Mouse (Mus musculus): ENCODE data around the gene Rnf13. TPM values are rescaled to one million over a fixed set of nuclear protein-coding genes. Genes with fewer than 3 reads are reported as not detected.
"Not testable (repeated sequence)": the region's sequence is repeated elsewhere in the genome, so short reads cannot be mapped to it uniquely, and the experiment has no call there.

Rnf13 gene
- total and polyA plus RNA-seq, 2 experiments from 2014 or later = 47.8 to 81.5 TPM

- Histone ChIP-seq H3K4me1 (ENCODE audit: control insufficient read depth, insufficient read depth) (no peaks in the 10 kb centered on the region), H3K9ac (replicated peaks; ENCODE audit: low read depth, low read length) (no peak overlapping the region), H3K9me3 (replicated peaks; ENCODE audit: control insufficient read depth, low read length) (no peaks in the 10 kb centered on the region), H3K27me3 (ENCODE audit: control insufficient read depth, insufficient read depth, low read length) (no peaks in the 10 kb centered on the region), H3K27ac (ENCODE audit: low read depth) (no peak overlapping the region), H3K4me3 (ENCODE audit: low read depth, low read length) (no peak overlapping the region), H3K4me2 (ENCODE audit: low read depth, low read length) (no peak overlapping the region), H3K36me3 (replicated peaks; ENCODE audit: control insufficient read depth, insufficient read depth, low read length) (peaks cover 19% of the 10 kb centered on the region)
- ATAC-seq (ENCODE audit: insufficient read depth, low read depth) (no peak), DNase-seq (ENCODE audit: low spot score) (no peak)
- TF ChIP-seq EP300 (IDR thresholded peaks at IDR 0.05; ENCODE audit: low read depth) = no peak
- TF ChIP-seq CTCF (IDR thresholded peaks at IDR 0.05; ENCODE audit: low read depth) = no peak
- 75% methylated on average over 2 of the region's 2 CpGs for WGBS
These were observed 41.1 kb downstream of the Rnf13 start for GRCm38 (mm10) chr3:57776915-57777314.

DNA sequence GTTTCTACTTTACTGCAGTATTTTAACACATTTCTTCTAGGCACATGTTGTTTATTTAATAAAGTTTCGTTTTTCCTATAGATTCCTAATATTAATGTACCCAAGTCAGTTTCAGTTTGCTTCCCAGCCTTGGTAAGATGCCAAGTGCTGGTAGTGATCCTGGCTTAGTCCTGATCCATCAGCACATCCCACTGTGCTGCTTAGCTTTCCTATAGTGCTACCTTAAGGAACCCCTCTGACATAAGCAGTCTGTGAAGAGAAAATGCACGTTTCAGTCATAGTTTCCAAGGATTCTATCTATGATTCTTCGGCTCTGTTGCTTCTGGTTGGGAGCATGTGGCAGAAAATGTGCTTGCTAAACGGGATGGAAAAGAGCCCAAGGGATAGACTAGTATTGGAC lies 52.6 kb downstream of the Rnf13 start:
- Histone ChIP-seq H3K27me3 (ENCODE audit: control insufficient read depth, insufficient read depth, low read length) (no peaks in the 10 kb centered on the region), H3K4me2 (ENCODE audit: low read depth, low read length) (peak overlapping the region; percentile 41), H3K9me3 (replicated peaks; ENCODE audit: control insufficient read depth, low read length) (no peaks in the 10 kb centered on the region), H3K4me1 (ENCODE audit: control insufficient read depth, insufficient read depth) (peaks cover 8% of the 10 kb centered on the region; the same call in 1 of the 2 replicates), H3K4me3 (ENCODE audit: low read depth, low read length) (no peak overlapping the region), H3K36me3 (replicated peaks; ENCODE audit: control insufficient read depth, insufficient read depth, low read length) (0 out of 2 replicates have a peak, but pooled peaks cover 7% of the 10 kb centered on the region), H3K9ac (replicated peaks; ENCODE audit: low read depth, low read length) (0 out of 2 replicates have a peak overlapping the region, but pooled peaks have one; percentile 5), H3K27ac (ENCODE audit: low read depth) (peak overlapping the region; percentile 81)
- no peak for TF ChIP-seq EP300 (IDR thresholded peaks at IDR 0.05; ENCODE audit: low read depth)
- no peak for TF ChIP-seq CTCF (IDR thresholded peaks at IDR 0.05; ENCODE audit: low read depth)
- DNase-seq (ENCODE audit: low spot score) (no peak), ATAC-seq (ENCODE audit: insufficient read depth, low read depth) (no peak)
- WGBS = 37% methylated on average over 4 of the region's 4 CpGs

GRCm38 (mm10) chr3:57789005-57789962 lies 53.4 kb downstream of the Rnf13 start:
- H3K27ac ChIP-seq (ENCODE audit: low read depth) = peak overlapping the region; percentile 81
- DNase-seq (ENCODE audit: low spot score) = peak; percentile 60
- H3K4me1 ChIP-seq (ENCODE audit: control insufficient read depth, insufficient read depth) = peaks cover 8% of the 10 kb centered on the region; the same call in 1 of the 2 replicates
- H3K4me3 ChIP-seq (ENCODE audit: low read depth, low read length) = no peak overlapping the region
- 0 out of 2 replicates have a peak overlapping the region, but pooled peaks have one; percentile 5 for H3K9ac ChIP-seq (replicated peaks; ENCODE audit: low read depth, low read length)
- H3K9me3 ChIP-seq (replicated peaks; ENCODE audit: control insufficient read depth, low read length) = no peaks in the 10 kb centered on the region
- 39% methylated on average over 7 of the region's 7 CpGs for WGBS
- ATAC-seq (ENCODE audit: insufficient read depth, low read depth) = peak; percentile 68
- H3K27me3 ChIP-seq (ENCODE audit: control insufficient read depth, insufficient read depth, low read length) = no peaks in the 10 kb centered on the region
- TF ChIP-seq CTCF (IDR thresholded peaks at IDR 0.05; ENCODE audit: low read depth) = no peak
- 0 out of 2 replicates have a peak, but pooled peaks cover under 1% of the 10 kb centered on the region for H3K36me3 ChIP-seq (replicated peaks; ENCODE audit: control insufficient read depth, insufficient read depth, low read length)
- H3K4me2 ChIP-seq (ENCODE audit: low read depth, low read length) = peak overlapping the region; percentile 41

DNA sequence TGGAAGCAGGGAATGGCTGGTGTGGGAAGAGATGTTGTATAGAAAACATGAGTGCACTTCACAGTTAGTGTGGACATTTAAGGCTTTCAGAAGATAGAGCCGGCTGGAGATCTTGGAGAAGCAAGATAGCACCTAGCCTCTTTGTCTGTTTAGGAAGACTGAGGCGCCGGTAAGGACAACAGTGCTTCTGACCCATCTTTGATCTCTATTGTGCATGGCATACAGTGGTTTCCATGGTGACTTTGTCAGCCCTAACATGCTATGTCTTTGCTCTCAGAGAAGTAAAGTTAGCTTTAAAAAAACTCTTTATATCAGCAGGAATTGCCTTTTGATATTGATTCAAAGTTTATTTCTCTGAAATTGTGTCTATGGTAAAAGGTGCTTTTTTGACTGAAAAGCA lies 55.2 kb downstream of the Rnf13 start:
- TF ChIP-seq CTCF (IDR thresholded peaks at IDR 0.05; ENCODE audit: low read depth) = no peak
- TF ChIP-seq EP300 (IDR thresholded peaks at IDR 0.05; ENCODE audit: low read depth) = no peak
- Histone ChIP-seq H3K36me3 (replicated peaks; ENCODE audit: control insufficient read depth, insufficient read depth, low read length) (0 out of 2 replicates have a peak, but pooled peaks cover 2% of the 10 kb centered on the region), H3K4me2 (ENCODE audit: low read depth, low read length) (no peak overlapping the region), H3K4me1 (ENCODE audit: control insufficient read depth, insufficient read depth) (peaks cover 8% of the 10 kb centered on the region; the same call in 1 of the 2 replicates), H3K9ac (replicated peaks; ENCODE audit: low read depth, low read length) (no peak overlapping the region), H3K27ac (ENCODE audit: low read depth) (no peak overlapping the region), H3K4me3 (ENCODE audit: low read depth, low read length) (no peak overlapping the region), H3K27me3 (ENCODE audit: control insufficient read depth, insufficient read depth, low read length) (no peaks in the 10 kb centered on the region), H3K9me3 (replicated peaks; ENCODE audit: control insufficient read depth, low read length) (no peaks in the 10 kb centered on the region)
- ATAC-seq (ENCODE audit: insufficient read depth, low read depth) (no peak), DNase-seq (ENCODE audit: low spot score) (no peak)
- WGBS = 63% methylated on average over 3 of the region's 3 CpGs

- H3K36me3 ChIP-seq (replicated peaks; ENCODE audit: control insufficient read depth, insufficient read depth, low read length); H3K9me3 ChIP-seq (replicated peaks; ENCODE audit: control insufficient read depth, low read length); DNase-seq (ENCODE audit: low spot score); H3K4me3 ChIP-seq (ENCODE audit: low read depth, low read length); H3K4me1 ChIP-seq (ENCODE audit: control insufficient read depth, insufficient read depth); ATAC-seq (ENCODE audit: insufficient read depth, low read depth); H3K27me3 ChIP-seq (ENCODE audit: control insufficient read depth, insufficient read depth, low read length); H3K9ac ChIP-seq (replicated peaks; ENCODE audit: low read depth, low read length): not testable (repeated sequence)
- WGBS = 32% methylated on average over 6 of the region's 6 CpGs
- peak overlapping the region; percentile 19; the same call in 1 of the 2 replicates for H3K4me2 ChIP-seq (ENCODE audit: low read depth, low read length)
- 0 out of 2 replicates have a peak overlapping the region, but pooled peaks have one; percentile 18 for H3K27ac ChIP-seq (ENCODE audit: low read depth)
These were observed 59.2 kb downstream of the Rnf13 start for GRCm38 (mm10) chr3:57795071-57795470.

All from heart, postnatal 0 days (tissue).